11 mouse cellular contexts compared by ENCODE assay signal in genomic region chr16:39881525-39881924, GRCm38 (mm10).
"Had no signal": no experiment of that assay in that cellular context is flagged by ENCODE, and none has a peak within 500 bp of the region (broad histone marks: within the 10 kb centered on the region; RNA-seq: fewer than 3 reads in every experiment).

No protein-coding gene starts in this region.

- H3K4me2 ChIP-seq: kidney, embryonic 15.5 days; liver, embryonic 11.5 days; liver, embryonic 15.5 days; midbrain, embryonic 12.5 days had no signal

- DNase-seq: kidney, adult 2 months; kidney, postnatal 14 days; lung, adult 2 months; lung, postnatal 10 days; thymus, postnatal 36 days had no signal

- H3K27ac ChIP-seq: kidney, embryonic 15.5 days; limb, embryonic 10.5 days; liver, embryonic 15.5 days; midbrain, embryonic 12.5 days had no signal

- H3K9me3 ChIP-seq: kidney, embryonic 15.5 days; limb, embryonic 10.5 days; liver, embryonic 15.5 days; midbrain, embryonic 12.5 days had no signal

- H3K27me3 ChIP-seq: kidney, embryonic 15.5 days; liver, embryonic 15.5 days; midbrain, embryonic 12.5 days had no signal

- H3K36me3 ChIP-seq: kidney, embryonic 15.5 days; limb, embryonic 10.5 days; liver, embryonic 15.5 days; midbrain, embryonic 12.5 days had no signal

- H3K4me3 ChIP-seq: kidney, embryonic 15.5 days; limb, embryonic 10.5 days; liver, embryonic 15.5 days; midbrain, embryonic 12.5 days had no signal

- H3K9ac ChIP-seq: kidney, embryonic 15.5 days; liver, embryonic 15.5 days; midbrain, embryonic 12.5 days had no signal

- ATAC-seq: midbrain, embryonic 16.5 days had no signal

- H3K4me1 ChIP-seq: kidney, embryonic 15.5 days; limb, embryonic 10.5 days; liver, embryonic 15.5 days; midbrain, embryonic 12.5 days had no signal
